Mouse (Mus musculus) testis, adult 2 months (tissue): ENCODE data around the gene Traf7. TPM values are rescaled to one million over a fixed set of nuclear protein-coding genes. Genes with fewer than 3 reads are reported as not detected.

Experiments used
- H3K27ac ChIP-seq: fragments of 200-500 bp; 2 replicates; pipeline ENCODE4 v1.5.1; 2012; ENCODE audit warnings: low read depth, low read length; ENCODE audit not compliant: control insufficient read depth, insufficient read depth
- H3K27me3 ChIP-seq: fragments of 200-500 bp; 2 replicates; pipeline ENCODE4 v1.6.1; 2012; ENCODE audit warnings: mild to moderate bottlenecking, low read length, moderate library complexity; ENCODE audit not compliant: control insufficient read depth, insufficient read depth
- H3K36me3 ChIP-seq: fragments of 200-500 bp; 2 replicates; pipeline ENCODE4 v1.6.1; 2012; ENCODE audit warnings: mild to moderate bottlenecking, low read length; ENCODE audit not compliant: control insufficient read depth, insufficient read depth
- H3K4me1 ChIP-seq: fragments of 200-500 bp; 2 replicates; pipeline ENCODE4 v1.6.1; 2012; ENCODE audit warnings: low read length; ENCODE audit not compliant: control insufficient read depth, insufficient read depth
- H3K4me3 ChIP-seq: fragments of 200-500 bp; 2 replicates; pipeline ENCODE4 v1.5.1; 2012; ENCODE audit warnings: low read depth, mild to moderate bottlenecking, low read length, moderate library complexity, mixed read lengths; ENCODE audit not compliant: control insufficient read depth
- CTCF ChIP-seq: fragments of 200-500 bp; IDR thresholded peaks from 2 replicates; pipeline ENCODE4 v1.5.1; 2012; ENCODE audit warnings: low read depth, mild to moderate bottlenecking, inconsistent platforms, low read length, moderate library complexity; ENCODE audit not compliant: control insufficient read depth, insufficient read depth, insufficient replicate concordance
- POLR2A ChIP-seq: fragments of 200-500 bp; IDR thresholded peaks from 2 replicates; pipeline ENCODE4 v1.6.1; 2012; ENCODE audit warnings: low read depth, mild to moderate bottlenecking, inconsistent platforms, low read length, moderate library complexity; ENCODE audit not compliant: control insufficient read depth
- polyA plus RNA-seq: library from polyadenylated mRNA; depleted of rRNA; stranded (reverse); fragments of >200 nt; gene quantifications from 2 replicates; pipeline ENCODE4 v1.2.3, GENCODE M21; 2012

Gene Traf7
- polyA plus RNA-seq, 1 experiment = 69.4 TPM

DNA sequence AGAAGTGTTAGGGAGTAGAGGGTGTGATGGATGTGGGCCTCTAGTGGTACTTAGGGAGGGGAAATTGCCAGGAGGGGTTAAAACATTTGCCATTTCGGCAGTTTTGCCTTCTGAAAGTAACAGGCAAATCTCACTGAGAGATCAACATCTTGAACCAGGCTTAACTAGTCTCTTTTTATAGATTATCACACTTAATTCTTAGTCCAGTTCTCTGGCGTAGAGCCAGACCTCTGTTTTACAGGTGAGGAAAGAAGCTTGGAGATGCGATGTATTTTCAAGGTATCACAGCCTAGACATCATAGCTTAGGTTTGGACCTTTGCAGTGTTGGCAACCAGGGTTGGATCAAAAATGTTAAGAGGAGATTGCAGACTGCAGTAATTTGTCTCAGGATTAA, 23.3 kb upstream of the Traf7 start:
- Histone ChIP-seq H3K27ac (no peak overlapping the region), H3K36me3 (no peaks in the 10 kb centered on the region), H3K4me1 (peaks cover 2% of the 10 kb centered on the region), H3K27me3 (no peaks in the 10 kb centered on the region), H3K4me3 (peak overlapping the region; percentile 90)
- no peak for TF ChIP-seq POLR2A
- TF ChIP-seq CTCF = no peak

DNA sequence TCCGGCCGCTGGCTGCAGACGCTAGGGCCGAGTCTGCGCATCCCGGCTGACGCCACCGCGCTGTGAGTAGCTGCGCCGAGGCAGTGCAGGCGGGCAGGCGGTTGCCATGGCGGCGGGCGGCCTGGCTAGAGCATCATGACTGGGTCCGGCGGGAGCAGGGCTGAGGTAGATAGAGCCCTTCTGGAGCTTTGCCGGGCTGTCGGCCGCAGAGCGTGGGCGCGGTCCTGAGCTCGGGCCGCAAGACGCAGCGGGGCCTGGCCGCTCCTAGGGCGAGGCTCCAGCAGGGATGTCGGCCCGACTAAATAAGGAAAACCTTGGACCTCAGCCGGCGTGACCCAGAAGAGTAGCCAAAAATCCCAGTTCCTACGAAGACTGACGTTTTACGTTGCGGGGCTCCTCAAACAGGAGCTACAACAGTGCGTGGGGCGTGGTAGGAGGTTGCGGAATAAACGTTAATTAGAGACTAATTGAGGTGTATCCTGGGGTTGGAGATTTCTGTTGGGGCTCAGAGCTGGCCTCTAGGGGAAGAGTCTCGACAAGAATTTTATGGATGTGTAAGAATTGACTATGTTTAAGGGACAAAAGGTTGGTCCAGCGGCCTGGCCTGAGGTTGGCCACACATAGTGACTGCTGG, 22.8 kb upstream of the Traf7 start:
- Histone ChIP-seq H3K27me3 (no peaks in the 10 kb centered on the region), H3K4me1 (peaks cover 2% of the 10 kb centered on the region), H3K4me3 (peak overlapping the region; percentile 90), H3K27ac (peak overlapping the region; percentile 74), H3K36me3 (no peaks in the 10 kb centered on the region)
- TF ChIP-seq CTCF (no peak), POLR2A (no peak)

DNA sequence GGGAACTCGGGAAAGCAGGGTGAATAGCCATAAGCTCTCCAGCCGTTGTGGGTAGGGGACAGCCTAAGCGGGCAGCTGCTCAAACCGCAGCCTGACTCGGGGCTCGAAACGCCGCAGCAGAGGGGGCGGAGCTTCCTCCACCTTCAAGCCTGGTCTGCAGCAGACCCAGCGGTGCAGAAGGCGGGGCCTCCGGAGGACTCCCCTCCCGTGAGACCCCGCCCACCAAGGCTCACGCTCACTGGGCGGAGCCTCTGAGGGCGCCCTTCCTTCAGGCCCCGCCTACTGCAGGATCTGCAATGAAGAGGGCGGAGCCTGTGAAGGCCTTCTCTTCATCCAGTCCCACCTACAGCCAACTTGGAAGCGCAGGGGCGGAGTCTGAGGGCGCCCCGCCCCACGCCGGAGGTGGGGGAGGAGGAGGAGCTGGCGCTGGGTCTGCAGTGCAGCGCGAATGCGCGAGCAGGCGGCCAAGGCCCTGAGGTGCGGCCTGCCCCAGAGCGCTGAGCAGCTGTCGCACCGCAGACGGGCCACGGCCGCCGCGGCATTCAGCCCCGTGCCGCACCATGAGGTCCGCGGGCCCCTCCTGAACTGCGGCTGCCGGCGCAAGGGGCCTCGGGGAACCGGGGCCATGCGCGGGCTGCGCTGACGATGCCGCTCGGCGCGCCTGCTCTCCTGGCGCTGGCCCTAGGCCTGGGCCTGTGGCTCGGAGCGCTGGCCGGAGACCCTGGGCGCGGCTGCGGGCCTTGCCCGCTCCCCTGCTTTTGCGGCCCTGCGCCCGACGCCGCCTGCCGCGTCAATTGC, 22.1 kb upstream of the Traf7 start, which contains the start of gene Pkd1:
Gene Pkd1 (plus strand): TSS at position 217 of the 798 bp plus-strand sequence.
- H3K27ac ChIP-seq = peak within 1 kb of the TSS; percentile 74
- no peaks in the 10 kb centered on the region for H3K27me3 ChIP-seq
- no peaks in the 10 kb centered on the region for H3K36me3 ChIP-seq
- TF ChIP-seq POLR2A (peak; percentile 90), CTCF (no peak)
- H3K4me3 ChIP-seq = peak within 1 kb of the TSS; percentile 90
- H3K4me1 ChIP-seq = peaks cover 2% of the 10 kb centered on the region

DNA sequence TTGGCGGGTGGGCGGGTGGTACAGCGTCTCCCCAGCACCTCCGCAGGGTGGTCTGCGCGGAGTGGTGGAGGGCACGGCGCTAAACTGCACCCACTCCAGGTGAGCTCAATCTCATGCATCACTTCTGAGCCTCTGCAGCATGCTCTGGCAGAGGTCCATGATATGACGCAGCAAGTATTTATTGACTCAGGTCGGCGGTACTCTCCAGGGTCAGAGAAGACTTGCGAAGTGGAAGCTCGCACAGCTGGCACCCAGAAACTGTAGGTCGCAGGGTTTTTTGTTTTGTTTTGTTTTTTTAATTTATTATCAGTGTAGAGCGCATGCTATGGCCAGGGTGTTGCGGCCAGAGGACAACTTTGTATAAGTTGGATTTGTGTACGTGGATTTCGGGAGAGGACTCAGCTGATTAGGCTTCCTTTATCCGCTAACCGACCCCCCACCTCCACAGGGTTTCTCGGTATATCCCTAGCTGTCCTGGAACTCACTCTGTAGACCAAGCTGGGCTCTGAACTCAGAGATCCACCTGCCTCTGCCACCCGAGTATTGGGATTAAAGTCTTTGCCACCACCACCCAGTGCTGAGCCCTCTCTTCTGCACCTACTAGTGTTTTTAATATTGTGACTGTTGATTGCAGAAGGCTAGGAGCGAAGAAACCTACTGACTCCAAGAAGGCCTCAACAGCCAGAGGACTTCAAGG, 21.3 kb upstream of the Traf7 start:
- H3K36me3 ChIP-seq = no peaks in the 10 kb centered on the region
- TF ChIP-seq CTCF (no peak), POLR2A (no peak)
- peak overlapping the region; percentile 78 for H3K4me3 ChIP-seq
- H3K27ac ChIP-seq = peak overlapping the region; percentile 45
- H3K4me1 ChIP-seq = peaks cover 2% of the 10 kb centered on the region
- no peaks in the 10 kb centered on the region for H3K27me3 ChIP-seq

DNA sequence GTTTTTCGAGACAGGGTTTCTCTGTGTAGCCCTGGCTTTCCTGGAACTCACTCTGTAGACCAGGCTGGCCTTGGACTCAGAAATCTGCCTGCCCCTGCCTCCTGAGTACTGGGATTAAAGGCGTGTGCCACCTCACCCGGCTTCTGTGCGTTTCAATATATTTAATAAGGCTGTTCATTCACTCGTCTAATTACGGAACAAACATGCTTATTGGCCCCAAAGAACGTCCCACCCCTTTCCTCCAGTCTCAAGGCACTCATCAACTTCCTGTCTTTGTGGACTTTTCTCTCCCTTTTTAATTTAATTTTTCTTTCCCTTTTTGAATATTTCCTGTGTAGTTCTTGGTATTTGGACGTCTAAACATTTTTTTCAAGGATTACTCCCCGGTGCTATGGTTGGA, 20.7 kb upstream of the Traf7 start:
- peaks cover 2% of the 10 kb centered on the region for H3K4me1 ChIP-seq
- no peak overlapping the region; the same call in 1 of the 2 replicates for H3K27ac ChIP-seq
- H3K27me3 ChIP-seq = no peaks in the 10 kb centered on the region
- no peak for TF ChIP-seq CTCF
- TF ChIP-seq POLR2A = no peak
- no peaks in the 10 kb centered on the region for H3K36me3 ChIP-seq
- H3K4me3 ChIP-seq = no peak overlapping the region

DNA sequence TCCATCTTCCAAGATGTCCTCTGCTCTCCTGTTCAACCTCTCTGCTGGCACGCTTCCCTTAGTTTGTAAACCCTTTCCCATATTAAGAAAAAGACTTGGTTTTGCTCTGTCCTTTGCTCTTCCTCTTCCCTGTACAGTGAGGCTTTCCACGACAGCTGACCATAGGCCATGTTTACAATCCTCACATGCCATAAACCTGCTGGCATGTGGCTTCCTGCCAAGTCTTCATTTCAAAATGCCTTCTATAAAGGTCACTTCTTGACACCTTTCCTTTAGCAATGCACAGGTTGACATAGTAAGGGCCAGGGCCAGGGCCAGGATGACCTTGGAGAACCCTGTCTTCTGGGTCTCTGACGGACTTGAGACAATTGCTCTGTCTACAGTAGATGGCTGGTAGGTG, 18.5 kb upstream of the Traf7 start:
- no peaks in the 10 kb centered on the region for H3K27me3 ChIP-seq
- H3K4me3 ChIP-seq = no peak overlapping the region
- H3K27ac ChIP-seq = no peak overlapping the region
- TF ChIP-seq POLR2A (no peak), CTCF (no peak)
- H3K4me1 ChIP-seq = peaks cover 2% of the 10 kb centered on the region
- H3K36me3 ChIP-seq = no peaks in the 10 kb centered on the region

DNA sequence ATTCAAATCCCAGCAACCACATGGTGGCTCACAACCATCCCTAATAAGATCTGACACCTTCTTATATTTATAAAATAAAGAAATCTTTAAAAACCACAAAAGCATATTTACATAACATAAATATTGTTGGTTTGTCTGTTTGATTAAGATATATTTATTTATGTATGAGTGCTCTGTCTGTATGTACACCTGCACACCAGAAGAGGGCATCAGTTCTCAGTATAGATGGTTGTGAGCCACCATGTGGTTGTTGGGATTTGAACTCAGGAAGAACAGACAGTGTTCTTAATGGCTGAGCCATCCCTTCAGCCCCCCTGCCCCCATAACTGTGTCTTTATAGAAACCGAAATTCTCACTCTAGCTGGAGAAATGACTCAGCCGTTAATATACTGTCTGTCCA, 17.5 kb upstream of the Traf7 start:
- H3K4me3 ChIP-seq = no peak overlapping the region
- no peak for TF ChIP-seq CTCF
- TF ChIP-seq POLR2A = no peak

More for the DNA sequence above, 17.5 kb upstream of the Traf7 start:
- Histone ChIP-seq H3K27ac (no peak overlapping the region), H3K27me3 (no peaks in the 10 kb centered on the region), H3K36me3 (no peaks in the 10 kb centered on the region), H3K4me1 (peaks cover 2% of the 10 kb centered on the region)
